Mouse (Mus musculus) liver, embryonic 14.5 days (tissue): ENCODE results near the gene Fryl.

Source experiments
- CTCF ChIP-seq: IDR thresholded peaks from 2 replicates; pipeline ENCODE4 v1.5.1; 2016; ENCODE audit warnings: antibody characterized with exemption, low read depth, control low read depth
- EP300 ChIP-seq: IDR thresholded peaks from 2 replicates; pipeline ENCODE4 v1.6.1; 2016; ENCODE audit warnings: antibody characterized with exemption, low read depth

DNA sequence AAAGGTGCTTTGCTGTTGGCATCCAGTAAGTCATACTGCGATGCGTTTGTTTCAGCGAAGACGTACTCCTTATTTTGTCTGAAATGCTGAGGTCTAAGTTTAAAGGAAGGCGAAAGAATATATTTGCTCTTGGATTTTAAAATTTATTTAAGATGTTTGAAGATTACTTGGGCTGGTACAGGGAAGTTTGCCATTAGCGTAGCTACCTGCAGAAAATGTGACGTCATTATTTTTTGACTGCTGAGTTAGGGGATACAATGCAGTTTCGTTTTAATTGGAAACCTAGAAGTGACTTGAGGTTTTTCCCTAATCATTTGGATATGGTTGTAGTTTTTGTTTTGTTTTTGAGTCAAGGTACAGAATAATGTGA, 37.0 kb upstream of the Fryl start:
- TF ChIP-seq CTCF (no peak), EP300 (no peak)
